Mouse (Mus musculus): ENCODE results near the gene Ufc1. TPM values are rescaled to one million over a fixed set of nuclear protein-coding genes. Genes with fewer than 3 reads are reported as not detected.

The Ufc1 gene
- total RNA-seq, 2 experiments from 2014 or later: 65.6 to 74.8 TPM

DNA sequence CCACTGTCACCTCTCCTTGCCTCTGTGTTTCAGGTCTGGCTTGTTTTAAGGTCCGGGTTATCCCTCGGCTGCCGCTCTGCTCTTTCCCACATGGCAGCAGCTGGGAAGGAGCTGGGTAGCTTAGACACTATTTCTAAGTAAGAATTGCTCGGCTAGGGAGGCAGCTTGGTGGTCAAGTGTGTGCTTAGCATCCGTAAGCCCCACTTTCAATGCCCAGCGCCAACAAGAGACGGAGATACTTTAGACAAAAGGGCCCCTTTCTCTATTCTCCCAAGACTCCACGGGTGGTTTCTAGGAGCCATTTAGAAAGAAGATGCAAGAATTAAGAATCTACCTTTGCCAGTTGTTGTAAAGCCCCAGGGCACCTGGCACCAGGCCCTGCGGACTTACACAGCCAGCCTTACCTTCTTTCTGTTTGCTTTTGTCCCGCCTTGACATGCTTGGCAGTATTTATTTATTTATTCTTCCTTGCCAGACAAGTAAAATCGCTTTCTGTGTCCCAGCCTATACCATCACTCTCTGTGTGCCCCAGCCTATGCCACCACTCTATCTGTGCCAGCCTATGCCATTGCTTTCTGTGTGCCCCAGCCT is 19.6 kb downstream of the Ufc1 start:
- ATAC-seq (replicated peaks; ENCODE audit: low FRiP score, low TSS enrichment, poor library complexity, severe bottlenecking): no peak

GRCm38 (mm10) chr1:171274171-171274570 is 20.7 kb downstream of the Ufc1 start:
- ATAC-seq (replicated peaks; ENCODE audit: low FRiP score, low TSS enrichment, poor library complexity, severe bottlenecking): no peak

DNA sequence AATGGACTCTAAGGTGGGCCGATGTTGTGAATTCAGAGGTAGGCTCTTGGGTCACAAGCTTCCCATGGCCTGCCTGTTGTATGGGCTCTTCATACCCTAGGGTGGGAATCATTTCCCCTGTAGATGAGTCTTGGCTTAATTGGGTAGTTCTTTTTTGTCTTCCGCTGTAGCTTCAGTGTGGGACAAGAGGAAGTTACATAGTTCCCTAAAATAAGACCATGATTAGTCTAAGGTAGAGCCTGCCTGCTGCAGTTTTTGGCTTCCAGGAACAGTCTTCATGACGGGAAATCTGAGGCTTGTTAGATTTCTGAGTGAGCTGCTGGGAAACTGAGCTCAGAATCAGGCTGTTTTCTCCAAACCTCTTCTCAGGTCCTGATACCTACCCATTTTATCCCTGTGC is 22.7 kb downstream of the Ufc1 start:
- no peak for ATAC-seq (replicated peaks; ENCODE audit: low FRiP score, low TSS enrichment, poor library complexity, severe bottlenecking)

GRCm38 (mm10) chr1:171271622-171272021 is 23.2 kb downstream of the Ufc1 start:
- no peak for ATAC-seq (replicated peaks; ENCODE audit: low FRiP score, low TSS enrichment, poor library complexity, severe bottlenecking)

DNA sequence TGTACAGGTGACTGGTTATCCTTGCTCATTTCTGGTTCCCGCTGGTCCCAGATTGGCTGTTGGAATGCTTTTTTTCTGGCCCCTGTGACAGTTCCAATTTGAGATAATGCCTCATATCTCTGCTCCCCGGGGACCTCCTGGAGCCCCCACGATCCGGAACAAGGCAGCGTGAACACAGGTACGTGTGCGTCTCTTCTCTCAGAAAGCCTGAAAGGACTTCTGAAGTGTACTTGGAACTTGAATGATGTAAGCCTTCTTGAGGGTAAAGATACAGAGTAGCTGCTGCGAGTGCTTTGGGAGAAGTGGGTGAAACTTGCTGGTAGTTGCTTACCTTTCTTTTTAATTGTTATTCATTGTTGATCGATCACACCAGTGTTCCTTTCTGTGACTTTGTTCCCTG is 23.6 kb downstream of the Ufc1 start:
- no peak for ATAC-seq (replicated peaks; ENCODE audit: low FRiP score, low TSS enrichment, poor library complexity, severe bottlenecking)

GRCm38 (mm10) chr1:171270573-171270900 is 24.3 kb downstream of the Ufc1 start:
- ATAC-seq (replicated peaks; ENCODE audit: low FRiP score, low TSS enrichment, poor library complexity, severe bottlenecking): peak; percentile 39

- peak; percentile 97 for ATAC-seq (replicated peaks; ENCODE audit: low FRiP score, low TSS enrichment, poor library complexity, severe bottlenecking)
Observed at GRCm38 (mm10) chr1:171269848-171270572, 24.8 kb downstream of the Ufc1 start, which contains the start of gene B4galt3. Gene B4galt3, plus strand, starts transcription at chr1:171270328.

DNA sequence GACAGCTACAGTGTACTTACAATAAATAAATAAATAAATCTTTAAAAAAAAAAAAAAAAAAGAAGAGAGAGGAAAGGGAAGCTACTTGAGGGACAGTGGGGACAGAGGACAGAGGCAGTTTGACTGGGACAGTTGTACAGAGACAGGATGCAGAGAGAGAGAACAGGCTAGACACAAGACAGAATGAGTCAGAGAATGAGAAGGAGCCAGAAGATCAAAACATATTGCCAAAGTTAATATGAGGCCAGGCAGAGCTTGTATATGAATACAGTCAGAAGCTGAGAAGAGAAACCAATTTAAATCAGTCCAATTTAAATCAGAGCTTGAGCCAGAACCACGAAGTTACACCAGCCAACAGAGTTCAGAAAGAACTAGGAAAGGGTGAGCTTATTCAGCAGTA is 26.5 kb downstream of the Ufc1 start:
- ATAC-seq (replicated peaks; ENCODE audit: low FRiP score, low TSS enrichment, poor library complexity, severe bottlenecking): no peak

GRCm38 (mm10) chr1:171265971-171266744 is 28.7 kb downstream of the Ufc1 start:
- no peak for ATAC-seq (replicated peaks; ENCODE audit: low FRiP score, low TSS enrichment, poor library complexity, severe bottlenecking)

DNA sequence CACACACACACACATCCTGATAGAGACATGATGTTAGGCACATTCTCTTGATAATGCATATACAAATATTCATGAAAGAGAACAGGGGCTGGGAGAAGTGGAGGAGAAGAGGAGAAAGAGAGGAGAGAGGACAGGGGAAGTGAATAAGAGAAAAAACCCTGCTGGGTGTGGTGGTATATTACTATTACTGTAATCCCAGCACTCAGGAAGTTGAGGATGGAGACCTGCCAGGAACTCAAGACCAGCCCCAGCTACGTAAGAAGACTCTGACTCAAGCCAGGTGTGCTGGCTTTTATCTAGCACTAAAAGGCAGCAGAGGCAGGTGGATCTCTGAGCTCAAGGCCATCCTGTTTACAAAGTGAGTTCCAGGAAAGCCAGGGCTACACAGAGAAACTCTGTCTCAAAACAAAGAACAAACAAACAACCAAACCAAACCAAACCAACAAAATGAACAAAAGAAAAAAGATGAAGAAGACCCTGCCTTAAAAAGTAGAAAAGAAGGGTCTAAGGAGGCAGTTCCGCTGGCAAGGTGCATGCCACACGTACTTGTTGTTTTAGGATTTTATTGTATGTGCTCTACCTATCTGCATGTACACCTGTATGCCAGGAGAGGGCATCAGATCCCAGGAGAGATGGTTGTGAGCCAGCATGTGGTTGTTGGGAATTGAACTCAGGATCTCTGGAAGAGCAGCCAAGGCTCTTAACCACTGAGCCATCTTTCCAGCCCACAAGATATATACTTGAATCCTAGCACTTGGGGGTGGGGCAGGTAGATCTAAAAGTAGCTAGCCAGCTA is 31.0 kb downstream of the Ufc1 start:
- no peak for ATAC-seq (replicated peaks; ENCODE audit: low FRiP score, low TSS enrichment, poor library complexity, severe bottlenecking)

- no peak for ATAC-seq (replicated peaks; ENCODE audit: low FRiP score, low TSS enrichment, poor library complexity, severe bottlenecking)
Observed at GRCm38 (mm10) chr1:171263185-171263611, 31.6 kb downstream of the Ufc1 start.

GRCm38 (mm10) chr1:171262594-171263130 is 32.2 kb downstream of the Ufc1 start:
- peak; percentile 25; the same call in 1 of the 2 replicates for ATAC-seq (replicated peaks; ENCODE audit: low FRiP score, low TSS enrichment, poor library complexity, severe bottlenecking)

- no peak for ATAC-seq (replicated peaks; ENCODE audit: low FRiP score, low TSS enrichment, poor library complexity, severe bottlenecking)
Observed at GRCm38 (mm10) chr1:171260316-171260715, 34.5 kb downstream of the Ufc1 start.

GRCm38 (mm10) chr1:171258921-171259320 is 35.9 kb downstream of the Ufc1 start:
- 0 out of 2 replicates have a peak, but pooled peaks have one; percentile 17 for ATAC-seq (replicated peaks; ENCODE audit: low FRiP score, low TSS enrichment, poor library complexity, severe bottlenecking)

- no peak for ATAC-seq (replicated peaks; ENCODE audit: low FRiP score, low TSS enrichment, poor library complexity, severe bottlenecking)
Observed at GRCm38 (mm10) chr1:171257781-171258180, 37.0 kb downstream of the Ufc1 start.

DNA sequence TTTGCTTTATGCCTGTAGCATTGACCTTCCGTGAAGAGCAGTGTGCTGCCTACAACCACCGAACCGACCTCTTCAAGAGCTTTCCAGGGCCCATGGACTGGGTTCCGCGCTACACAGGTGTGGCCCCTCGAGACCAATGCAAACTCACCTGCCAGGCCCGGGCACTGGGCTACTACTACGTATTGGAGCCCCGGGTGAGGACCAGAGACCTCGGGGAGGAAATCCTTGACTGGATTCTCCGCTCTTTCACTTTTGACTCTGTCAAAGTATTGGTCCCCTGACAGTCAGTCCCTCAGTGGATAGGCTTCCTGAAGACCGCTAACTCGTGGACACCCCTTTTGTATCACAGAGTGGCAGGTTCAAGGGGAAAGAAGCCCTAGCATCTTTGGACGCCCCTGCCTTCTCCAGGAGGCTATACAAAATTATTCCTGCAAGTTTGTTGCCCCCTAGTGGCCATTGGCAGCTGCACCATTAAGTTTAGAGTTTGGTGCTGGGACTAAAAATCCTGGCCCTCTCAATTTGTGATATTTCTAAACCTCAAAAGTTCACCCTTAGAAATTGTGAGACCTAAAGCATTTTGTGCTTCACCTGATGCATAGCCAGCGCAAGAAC is 37.8 kb downstream of the Ufc1 start:
- peak; percentile 64 for ATAC-seq (replicated peaks; ENCODE audit: low FRiP score, low TSS enrichment, poor library complexity, severe bottlenecking)

DNA sequence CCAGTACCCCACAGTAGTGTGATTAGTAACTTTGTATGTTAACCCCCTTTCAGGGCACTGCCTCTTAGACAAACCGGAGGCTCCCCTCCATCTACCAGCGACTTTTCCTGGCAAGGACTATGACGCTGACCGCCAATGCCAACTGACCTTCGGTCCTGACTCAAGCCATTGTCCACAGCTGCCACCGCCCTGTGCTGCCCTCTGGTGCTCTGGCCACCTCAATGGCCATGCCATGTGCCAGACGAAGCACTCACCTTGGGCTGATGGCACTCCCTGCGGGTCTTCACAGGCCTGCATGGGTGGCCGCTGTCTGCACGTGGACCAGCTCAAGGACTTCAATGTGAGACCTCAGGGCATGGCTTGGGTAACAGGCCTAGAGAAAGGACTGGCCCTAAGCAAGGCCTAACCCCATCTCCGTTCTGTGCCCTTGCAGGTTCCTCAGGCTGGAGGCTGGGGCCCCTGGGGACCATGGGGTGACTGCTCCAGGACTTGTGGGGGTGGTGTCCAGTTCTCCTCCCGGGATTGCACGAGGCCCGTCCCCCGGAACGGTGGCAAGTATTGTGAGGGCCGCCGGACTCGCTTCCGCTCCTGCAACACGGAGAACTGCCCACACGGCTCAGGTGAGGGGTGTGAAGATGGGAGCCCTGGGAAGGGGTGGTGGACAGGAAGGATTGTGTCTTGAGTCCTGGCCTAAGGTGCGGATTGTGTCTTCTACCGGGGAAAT is 38.6 kb downstream of the Ufc1 start:
- no peak for ATAC-seq (replicated peaks; ENCODE audit: low FRiP score, low TSS enrichment, poor library complexity, severe bottlenecking)

GRCm38 (mm10) chr1:171252415-171252814 is 42.4 kb downstream of the Ufc1 start:
- no peak for ATAC-seq (replicated peaks; ENCODE audit: low FRiP score, low TSS enrichment, poor library complexity, severe bottlenecking)
